ENCODE assay signal across 7 mouse cellular contexts in genomic region chr8:94433981-94434466, GRCm38 (mm10). TPM values are rescaled to one million over a fixed set of nuclear protein-coding genes. Genes with fewer than 3 reads are reported as not detected.
DNase-seq lines count a peak whose midpoint lies in the region; ATAC-seq and TF ChIP-seq lines count a peak whose summit lies in the region.

TSS of gene Nlrc5 (plus strand) at chr8:94434356.

- no peak within 1 kb of the TSS for H3K27ac ChIP-seq in embryonic facial prominence, embryonic 15.5 days (replicated peaks)
- H3K27ac ChIP-seq in kidney, embryonic 14.5 days (ENCODE audit: low read depth, low read length): no peak within 1 kb of the TSS
- H3K27ac ChIP-seq in limb, embryonic 15.5 days: no peak within 1 kb of the TSS
- no peak within 1 kb of the TSS for H3K27ac ChIP-seq in midbrain, postnatal 0 days (ENCODE audit: low read depth, low read length)

- no peaks in the 10 kb centered on the region for H3K9me3 ChIP-seq in embryonic facial prominence, embryonic 15.5 days (replicated peaks)
- no peaks in the 10 kb centered on the region for H3K9me3 ChIP-seq in kidney, embryonic 14.5 days (ENCODE audit: control insufficient read depth, low read length)
- no peaks in the 10 kb centered on the region for H3K9me3 ChIP-seq in limb, embryonic 15.5 days
- no peaks in the 10 kb centered on the region for H3K9me3 ChIP-seq in midbrain, postnatal 0 days (ENCODE audit: low read length)

- under 1% methylated on average over 29 of the region's 29 CpGs for WGBS in embryonic facial prominence, embryonic 15.5 days
- 2% methylated on average over 29 of the region's 29 CpGs for WGBS in kidney, embryonic 14.5 days
- 2% methylated on average over 29 of the region's 29 CpGs for WGBS in limb, embryonic 15.5 days
- WGBS in midbrain, postnatal 0 days: 3% methylated on average over 29 of the region's 29 CpGs

- H3K4me3 ChIP-seq in embryonic facial prominence, embryonic 15.5 days (replicated peaks): peak within 1 kb of the TSS; percentile 48
- peak within 1 kb of the TSS; percentile 39 for H3K4me3 ChIP-seq in kidney, embryonic 14.5 days (ENCODE audit: low read length)
- H3K4me3 ChIP-seq in limb, embryonic 15.5 days: peak within 1 kb of the TSS; percentile 46
- H3K4me3 ChIP-seq in midbrain, postnatal 0 days (ENCODE audit: low read depth, low read length): peak within 1 kb of the TSS; percentile 44

- TF ChIP-seq CTCF in midbrain, postnatal 0 days (IDR thresholded peaks at IDR 0.05): peak; percentile 47

- peak within 1 kb of the TSS; percentile 18; the same call in 1 of the 2 replicates for H3K9ac ChIP-seq in embryonic facial prominence, embryonic 15.5 days
- H3K9ac ChIP-seq in kidney, embryonic 14.5 days (ENCODE audit: low read depth, low read length): peak within 1 kb of the TSS; percentile 28; the same call in 1 of the 2 replicates
- no peak within 1 kb of the TSS for H3K9ac ChIP-seq in limb, embryonic 15.5 days
- 0 out of 2 replicates have a peak within 1 kb of the TSS, but pooled peaks have one; percentile 24 for H3K9ac ChIP-seq in midbrain, postnatal 0 days (replicated peaks; ENCODE audit: low read length, poor library complexity, severe bottlenecking)

- H3K27me3 ChIP-seq in embryonic facial prominence, embryonic 15.5 days: peaks cover 8% of the 10 kb centered on the region; the same call in 1 of the 2 replicates
- peaks cover 10% of the 10 kb centered on the region; the same call in 1 of the 2 replicates for H3K27me3 ChIP-seq in kidney, embryonic 14.5 days (ENCODE audit: control insufficient read depth, insufficient read depth, low read length)
- no peaks in the 10 kb centered on the region; the same call in 1 of the 2 replicates for H3K27me3 ChIP-seq in limb, embryonic 15.5 days
- peaks cover 7% of the 10 kb centered on the region for H3K27me3 ChIP-seq in midbrain, postnatal 0 days (ENCODE audit: insufficient read depth, low read length)

- H3K4me1 ChIP-seq in embryonic facial prominence, embryonic 15.5 days: peaks cover 6% of the 10 kb centered on the region
- no peaks in the 10 kb centered on the region for H3K4me1 ChIP-seq in kidney, embryonic 14.5 days (ENCODE audit: control insufficient read depth, insufficient read depth, low read length)
- H3K4me1 ChIP-seq in limb, embryonic 15.5 days: peaks cover 11% of the 10 kb centered on the region
- no peaks in the 10 kb centered on the region for H3K4me1 ChIP-seq in midbrain, postnatal 0 days (ENCODE audit: insufficient read depth, low read length)

- peak within 1 kb of the TSS; percentile 83 for H3K4me2 ChIP-seq in embryonic facial prominence, embryonic 15.5 days (replicated peaks)
- H3K4me2 ChIP-seq in kidney, embryonic 14.5 days (replicated peaks; ENCODE audit: low read depth, low read length): peak within 1 kb of the TSS; percentile 77
- H3K4me2 ChIP-seq in limb, embryonic 15.5 days: peak within 1 kb of the TSS; percentile 76
- H3K4me2 ChIP-seq in midbrain, postnatal 0 days (ENCODE audit: low read depth, low read length, poor library complexity, severe bottlenecking): peak within 1 kb of the TSS; percentile 86

- 0 out of 2 replicates have a peak, but pooled peaks have one; percentile 27 for ATAC-seq in embryonic facial prominence, embryonic 15.5 days (ENCODE audit: insufficient number of reproducible peaks, low FRiP score, low TSS enrichment, low read depth)
- peak; percentile 57; the same call in 1 of the 2 replicates for ATAC-seq in kidney, embryonic 14.5 days (ENCODE audit: low FRiP score, low TSS enrichment)
- ATAC-seq in limb, embryonic 15.5 days (ENCODE audit: insufficient number of reproducible peaks, low FRiP score, low TSS enrichment, low read depth): no peak
- ATAC-seq in midbrain, postnatal 0 days (ENCODE audit: low FRiP score): no peak

- DNase-seq in adrenal gland, postnatal 14 days: peak; percentile 87
- DNase-seq in heart, adult 9 months (ENCODE audit: low spot score in 2 of 2): peak; percentile 71 to 79
- DNase-seq in midbrain, postnatal 0 days (ENCODE audit: low spot score): peak; percentile 63
- peak; percentile 41 to 79 for DNase-seq in spleen, postnatal 10 days (ENCODE audit: low spot score in 2 of 2)

- no peaks in the 10 kb centered on the region for H3K36me3 ChIP-seq in embryonic facial prominence, embryonic 15.5 days
- no peaks in the 10 kb centered on the region for H3K36me3 ChIP-seq in kidney, embryonic 14.5 days (ENCODE audit: control insufficient read depth, insufficient read depth, low read length)
- H3K36me3 ChIP-seq in limb, embryonic 15.5 days: no peaks in the 10 kb centered on the region
- no peaks in the 10 kb centered on the region for H3K36me3 ChIP-seq in midbrain, postnatal 0 days (ENCODE audit: insufficient read depth, low read length)

RNA-seq across cellular contexts. Expression of gene Nlrc5, which starts in this region (rescaled TPM):
- 2.0 and 9.7 TPM in 2 replicates for total RNA-seq in adrenal gland, postnatal 14 days (2021)
- polyA plus RNA-seq in embryonic facial prominence, embryonic 15.5 days (2015; fragmentation: Nextera tagmentation; extraction: Ambion mirVana): 0.35 and 0.40 TPM in 2 replicates
- polyA plus RNA-seq in kidney, embryonic 14.5 days (2014; fragmentation: Nextera tagmentation; extraction: Ambion mirVana): 0.10 and 0.70 TPM in 2 replicates
- polyA plus RNA-seq in limb, embryonic 15.5 days (2015; fragmentation: Nextera tagmentation; extraction: Ambion mirVana): 0.50 and 0.76 TPM in 2 replicates
- 0.22 and 1.7 TPM in 2 replicates for total RNA-seq in midbrain, postnatal 0 days (2014; rRNA removed)
- 0.56 and 0.63 TPM in 2 replicates for polyA plus RNA-seq in midbrain, postnatal 0 days (2015; fragmentation: Nextera tagmentation; extraction: Ambion mirVana)

Comparison
In these comparisons a context has a peak if more than half of its experiments do, and no peak if none do; other contexts are left out.
1. Peak in ATAC-seq, H3K4me3 ChIP-seq, H3K9ac ChIP-seq and H3K4me2 ChIP-seq in embryonic facial prominence, embryonic 15.5 days; RNA of the gene not detected or under 1 TPM.
2. Peak in ATAC-seq, H3K4me3 ChIP-seq, H3K9ac ChIP-seq and H3K4me2 ChIP-seq in kidney, embryonic 14.5 days; RNA of the gene not detected or under 1 TPM.